Mouse (Mus musculus) embryonic facial prominence, embryonic 15.5 days (tissue): ENCODE measurements around the gene Spdef. TPM values are rescaled to one million over a fixed set of nuclear protein-coding genes. Genes with fewer than 3 reads are reported as not detected.

Source experiments
- ATAC-seq: fragments of 200-750 bp; cut with Nextera tagmentation; 2 replicates; pipeline ENCODE4 v1.8.0; 2017; ENCODE audit warnings: low read depth, moderate TSS enrichment; ENCODE audit not compliant: insufficient number of reproducible peaks, low FRiP score, low TSS enrichment
- H3K27ac ChIP-seq: fragments of 300-500 bp; sonication (generic); replicated peaks from 2 replicates; pipeline ENCODE4 v1.5.1; 2015; ENCODE audit warnings: mild to moderate bottlenecking, inconsistent platforms
- H3K27me3 ChIP-seq: fragments of 300-500 bp; sonication (generic); 2 replicates; pipeline ENCODE4 v1.6.1; 2015; ENCODE audit warnings: inconsistent platforms
- H3K36me3 ChIP-seq: fragments of 300-500 bp; sonication (generic); 2 replicates; pipeline ENCODE4 v1.6.1; 2015; ENCODE audit warnings: mild to moderate bottlenecking, inconsistent platforms
- H3K4me1 ChIP-seq: fragments of 300-500 bp; sonication (generic); 2 replicates; pipeline ENCODE4 v1.6.1; 2015; ENCODE audit warnings: inconsistent platforms
- H3K4me2 ChIP-seq: fragments of 300-500 bp; sonication (generic); replicated peaks from 2 replicates; pipeline ENCODE4 v1.6.1; 2015; ENCODE audit warnings: mild to moderate bottlenecking, inconsistent platforms
- H3K4me3 ChIP-seq: fragments of 300-500 bp; sonication (generic); replicated peaks from 2 replicates; pipeline ENCODE4 v1.5.1; 2015; ENCODE audit warnings: mild to moderate bottlenecking, inconsistent platforms
- H3K9ac ChIP-seq: fragments of 300-500 bp; sonication (generic); 2 replicates; pipeline ENCODE4 v1.6.1; 2015; ENCODE audit warnings: inconsistent platforms
- H3K9me3 ChIP-seq: fragments of 300-500 bp; sonication (generic); replicated peaks from 2 replicates; pipeline ENCODE4 v1.6.1; 2016; ENCODE audit warnings: inconsistent platforms
- WGBS: fragments of 180-500 bp; shearing (Covaris S2); methylation state at CpG from one replicate; pipeline ENCODE4 v1.1.7; 2015; 5-methylcytosine and 5-hydroxymethylcytosine counted together
- polyA plus RNA-seq: library from polyadenylated mRNA; unstranded; fragments of >200 nt; fragmentation: Nextera tagmentation; extraction: Ambion mirVana; gene quantifications from 2 replicates; pipeline ENCODE4 v1.2.1, GENCODE M21; 2015

Gene Spdef
- polyA plus RNA-seq, 1 experiment from 2014 or later = 0.95 TPM

GRCm38 (mm10) chr17:27703961-27704621, 24.7 kb downstream of the Spdef start:
- WGBS = 60% methylated on average over 5 of the region's 5 CpGs
- no peak overlapping the region for H3K9ac ChIP-seq
- H3K27me3 ChIP-seq = no peaks in the 10 kb centered on the region
- peaks cover 28% of the 10 kb centered on the region for H3K4me1 ChIP-seq
- H3K4me3 ChIP-seq = no peak overlapping the region
- no peaks in the 10 kb centered on the region for H3K36me3 ChIP-seq
- ATAC-seq = no peak
- H3K9me3 ChIP-seq = no peaks in the 10 kb centered on the region
- H3K27ac ChIP-seq = no peak overlapping the region
- no peak overlapping the region for H3K4me2 ChIP-seq

- Histone ChIP-seq H3K4me3 (peak overlapping the region; percentile 37), H3K9ac (no peak overlapping the region), H3K4me1 (peaks cover 14% of the 10 kb centered on the region), H3K36me3 (no peaks in the 10 kb centered on the region), H3K27me3 (no peaks in the 10 kb centered on the region), H3K4me2 (peak overlapping the region; percentile 67), H3K9me3 (no peaks in the 10 kb centered on the region), H3K27ac (no peak overlapping the region)
- under 1% methylated on average over 32 of the region's 34 CpGs for WGBS
- no peak for ATAC-seq
Observed at GRCm38 (mm10) chr17:27702518-27702917, 26.2 kb downstream of the Spdef start.

- Histone ChIP-seq H3K4me2 (no peak overlapping the region), H3K4me3 (no peak overlapping the region), H3K9ac (no peak overlapping the region), H3K27ac (0 out of 2 replicates have a peak overlapping the region, but pooled peaks have one; percentile 11), H3K36me3 (no peaks in the 10 kb centered on the region), H3K27me3 (no peaks in the 10 kb centered on the region), H3K9me3 (no peaks in the 10 kb centered on the region), H3K4me1 (peaks cover 14% of the 10 kb centered on the region)
- no peak for ATAC-seq
- 63% methylated on average over 6 of the region's 6 CpGs for WGBS
Observed at GRCm38 (mm10) chr17:27701856-27702255, 26.9 kb downstream of the Spdef start.

- Histone ChIP-seq H3K9me3 (no peaks in the 10 kb centered on the region), H3K27ac (no peak overlapping the region), H3K4me1 (peaks cover 14% of the 10 kb centered on the region), H3K9ac (no peak overlapping the region), H3K27me3 (no peaks in the 10 kb centered on the region), H3K36me3 (no peaks in the 10 kb centered on the region), H3K4me3 (no peak overlapping the region), H3K4me2 (no peak overlapping the region)
- 58% methylated on average over 2 of the region's 2 CpGs for WGBS
- peak; percentile 52; the same call in 1 of the 2 replicates for ATAC-seq
Observed at GRCm38 (mm10) chr17:27700812-27701211, 27.9 kb downstream of the Spdef start.

GRCm38 (mm10) chr17:27699641-27700244, 29.0 kb downstream of the Spdef start:
- Histone ChIP-seq H3K9me3 (no peaks in the 10 kb centered on the region), H3K4me2 (no peak overlapping the region), H3K4me3 (no peak overlapping the region), H3K27ac (no peak overlapping the region), H3K27me3 (no peaks in the 10 kb centered on the region), H3K36me3 (no peaks in the 10 kb centered on the region), H3K4me1 (peaks cover 14% of the 10 kb centered on the region), H3K9ac (no peak overlapping the region)
- 82% methylated on average over 17 of the region's 17 CpGs for WGBS
- ATAC-seq = no peak

- no peak overlapping the region for H3K4me3 ChIP-seq
- no peak overlapping the region for H3K27ac ChIP-seq
- no peak overlapping the region for H3K4me2 ChIP-seq
- no peak for ATAC-seq
- peaks cover 19% of the 10 kb centered on the region; the same call in 1 of the 2 replicates for H3K27me3 ChIP-seq
- H3K9me3 ChIP-seq = no peaks in the 10 kb centered on the region
- WGBS = 57% methylated on average over 14 of the region's 14 CpGs
- H3K4me1 ChIP-seq = peaks cover 7% of the 10 kb centered on the region; the same call in 1 of the 2 replicates
- no peaks in the 10 kb centered on the region for H3K36me3 ChIP-seq
- H3K9ac ChIP-seq = no peak overlapping the region
Observed at GRCm38 (mm10) chr17:27690993-27691693, 37.6 kb downstream of the Spdef start.

- ATAC-seq = no peak
- H3K4me1 ChIP-seq = peaks cover 21% of the 10 kb centered on the region
- no peaks in the 10 kb centered on the region for H3K36me3 ChIP-seq
- no peak overlapping the region for H3K4me2 ChIP-seq
- no peaks in the 10 kb centered on the region for H3K9me3 ChIP-seq
- H3K27ac ChIP-seq = no peak overlapping the region
- peaks cover 27% of the 10 kb centered on the region for H3K27me3 ChIP-seq
- H3K9ac ChIP-seq = no peak overlapping the region
- WGBS = 44% methylated on average over 5 of the region's 5 CpGs
- no peak overlapping the region for H3K4me3 ChIP-seq
Observed at GRCm38 (mm10) chr17:27686395-27686794, 42.4 kb downstream of the Spdef start.

GRCm38 (mm10) chr17:27685550-27685913, 43.2 kb downstream of the Spdef start:
- Histone ChIP-seq H3K4me2 (peak overlapping the region; percentile 98), H3K27ac (no peak overlapping the region), H3K27me3 (peaks cover 27% of the 10 kb centered on the region), H3K4me1 (peaks cover 21% of the 10 kb centered on the region), H3K36me3 (no peaks in the 10 kb centered on the region), H3K9me3 (no peaks in the 10 kb centered on the region), H3K9ac (peak overlapping the region; percentile 31; the same call in 1 of the 2 replicates), H3K4me3 (peak overlapping the region; percentile 48)
- 3% methylated on average over 11 of the region's 11 CpGs for WGBS
- ATAC-seq = no peak

- H3K4me3 ChIP-seq = peak overlapping the region; percentile 48
- peaks cover 24% of the 10 kb centered on the region for H3K4me1 ChIP-seq
- WGBS = 1% methylated on average over 52 of the region's 53 CpGs
- no peaks in the 10 kb centered on the region for H3K9me3 ChIP-seq
- H3K27ac ChIP-seq = no peak overlapping the region
- H3K9ac ChIP-seq = peak overlapping the region; percentile 31
- peak overlapping the region; percentile 98 for H3K4me2 ChIP-seq
- H3K36me3 ChIP-seq = no peaks in the 10 kb centered on the region
- peaks cover 27% of the 10 kb centered on the region for H3K27me3 ChIP-seq
- no peak for ATAC-seq
Observed at GRCm38 (mm10) chr17:27684886-27685549, 43.7 kb downstream of the Spdef start.

GRCm38 (mm10) chr17:27678924-27679813, 49.6 kb downstream of the Spdef start:
- 41% methylated on average over 11 of the region's 11 CpGs for WGBS
- Histone ChIP-seq H3K36me3 (no peaks in the 10 kb centered on the region), H3K9me3 (no peaks in the 10 kb centered on the region), H3K4me2 (no peak overlapping the region), H3K27me3 (no peaks in the 10 kb centered on the region), H3K27ac (no peak overlapping the region), H3K4me3 (no peak overlapping the region), H3K4me1 (peaks cover 13% of the 10 kb centered on the region), H3K9ac (no peak overlapping the region)
- ATAC-seq = no peak
